ENCODE assay signal across 18 mouse cellular contexts in genomic region chr1:153031954-153032353, GRCm38 (mm10).
DNase-seq lines count a peak whose midpoint lies in the region; ATAC-seq and TF ChIP-seq lines count a peak whose summit lies in the region.
"Had no signal": no experiment of that assay in that cellular context is flagged by ENCODE, and none has a peak within 500 bp of the region (broad histone marks: within the 10 kb centered on the region; RNA-seq: fewer than 3 reads in every experiment).

No protein-coding gene starts in this region.

- no peak for TF ChIP-seq CTCF in hindbrain, postnatal 0 days (IDR thresholded peaks at IDR 0.05; ENCODE audit: low read depth)

- H3K9me3 ChIP-seq in hindbrain, embryonic 10.5 days = no peaks in the 10 kb centered on the region
- 0 out of 2 replicates have a peak, but pooled peaks cover 2% of the 10 kb centered on the region for H3K9me3 ChIP-seq in hindbrain, postnatal 0 days (ENCODE audit: low read length)
- H3K9me3 ChIP-seq in hindbrain, embryonic 14.5 days (ENCODE audit: control insufficient read depth, low read length) = no peaks in the 10 kb centered on the region
- no peaks in the 10 kb centered on the region for H3K9me3 ChIP-seq in neural tube, embryonic 15.5 days (replicated peaks)
- H3K9me3 ChIP-seq: heart, embryonic 10.5 days had no signal

- H3K4me1 ChIP-seq in hindbrain, embryonic 10.5 days (replicated peaks) = peaks cover 62% of the 10 kb centered on the region
- H3K4me1 ChIP-seq in hindbrain, postnatal 0 days (ENCODE audit: insufficient read depth, low read length) = 0 out of 2 replicates have a peak, but pooled peaks cover 9% of the 10 kb centered on the region
- H3K4me1 ChIP-seq in hindbrain, embryonic 14.5 days (replicated peaks; ENCODE audit: control insufficient read depth, insufficient read depth, low read length) = peaks cover 39% of the 10 kb centered on the region
- peaks cover 37% of the 10 kb centered on the region for H3K4me1 ChIP-seq in neural tube, embryonic 15.5 days
- H3K4me1 ChIP-seq: megakaryocyte, embryonic 14.5 days had no signal

- no peaks in the 10 kb centered on the region for H3K36me3 ChIP-seq in hindbrain, embryonic 10.5 days
- H3K36me3 ChIP-seq in hindbrain, postnatal 0 days (ENCODE audit: insufficient read depth, low read length) = no peaks in the 10 kb centered on the region
- H3K36me3 ChIP-seq in hindbrain, embryonic 14.5 days (replicated peaks; ENCODE audit: control insufficient read depth, insufficient read depth) = no peaks in the 10 kb centered on the region
- no peaks in the 10 kb centered on the region for H3K36me3 ChIP-seq in neural tube, embryonic 15.5 days
- H3K36me3 ChIP-seq: heart, embryonic 10.5 days had no signal

- ATAC-seq in hindbrain, postnatal 0 days = no peak
- no peak for ATAC-seq in hindbrain, embryonic 14.5 days (ENCODE audit: low FRiP score)
- ATAC-seq in neural tube, embryonic 15.5 days (ENCODE audit: low FRiP score) = no peak
- ATAC-seq: CD4-positive, CD25-positive, alpha-beta regulatory T cell, adult 4 months; forebrain, postnatal 0 days; lung, postnatal 0 days had no signal

- H3K4me2 ChIP-seq in hindbrain, postnatal 0 days (ENCODE audit: low read depth, low read length) = no peak overlapping the region
- H3K4me2 ChIP-seq in hindbrain, embryonic 14.5 days (replicated peaks) = peak overlapping the region; percentile 23
- H3K4me2 ChIP-seq in neural tube, embryonic 15.5 days = peak overlapping the region; percentile 29

- WGBS in hindbrain, embryonic 10.5 days = 63% methylated on average over 12 of the region's 12 CpGs
- 61% methylated on average over 12 of the region's 12 CpGs for WGBS in hindbrain, postnatal 0 days
- 58% methylated on average over 12 of the region's 12 CpGs for WGBS in hindbrain, embryonic 14.5 days
- 63% methylated on average over 12 of the region's 12 CpGs for WGBS in neural tube, embryonic 15.5 days

- peak overlapping the region; percentile 69; the same call in 1 of the 2 replicates for H3K27ac ChIP-seq in hindbrain, embryonic 10.5 days
- no peak overlapping the region for H3K27ac ChIP-seq in hindbrain, postnatal 0 days
- H3K27ac ChIP-seq in hindbrain, embryonic 14.5 days = no peak overlapping the region
- H3K27ac ChIP-seq in neural tube, embryonic 15.5 days (replicated peaks) = no peak overlapping the region
- H3K27ac ChIP-seq: kidney, postnatal 0 days had no signal

- H3K4me3 ChIP-seq in hindbrain, embryonic 10.5 days = no peak overlapping the region
- no peak overlapping the region for H3K4me3 ChIP-seq in hindbrain, postnatal 0 days (ENCODE audit: low read length)
- no peak overlapping the region for H3K4me3 ChIP-seq in hindbrain, embryonic 14.5 days (replicated peaks; ENCODE audit: low read length)
- 0 out of 2 replicates have a peak overlapping the region, but pooled peaks have one; percentile 10 for H3K4me3 ChIP-seq in neural tube, embryonic 15.5 days (replicated peaks)
- H3K4me3 ChIP-seq: heart, embryonic 10.5 days; megakaryocyte, embryonic 14.5 days had no signal

- DNase-seq in hindbrain, embryonic 10.5 days (ENCODE audit: low spot score) = no peak
- no peak for DNase-seq in hindbrain, postnatal 0 days (ENCODE audit: low spot score)
- peak; percentile 55 for DNase-seq in ZHBTc4 (ENCODE audit: low read depth, low spot score)
- DNase-seq in hindbrain, embryonic 14.5 days (ENCODE audit: low spot score) = no peak
- DNase-seq in right cerebral cortex, postnatal 10 days (ENCODE audit: low spot score in 2 of 2) = no peak
- no peak for DNase-seq in adrenal gland, postnatal 14 days
- DNase-seq: adrenal gland, adult 2 months; cerebellum, adult 8-10 months; forebrain, postnatal 0 days; gastrocnemius, postnatal 36 days; kidney, adult 18-20 months; liver had no signal

- H3K9ac ChIP-seq in hindbrain, postnatal 0 days (replicated peaks; ENCODE audit: low read length) = no peak overlapping the region
- H3K9ac ChIP-seq in hindbrain, embryonic 14.5 days = 0 out of 2 replicates have a peak overlapping the region, but pooled peaks have one; percentile 13
- H3K9ac ChIP-seq in neural tube, embryonic 15.5 days (replicated peaks) = no peak overlapping the region
- H3K9ac ChIP-seq: forebrain, postnatal 0 days had no signal

- no peaks in the 10 kb centered on the region for H3K27me3 ChIP-seq in hindbrain, embryonic 10.5 days (ENCODE audit: insufficient read depth, poor library complexity, severe bottlenecking)
- no peaks in the 10 kb centered on the region for H3K27me3 ChIP-seq in hindbrain, postnatal 0 days (ENCODE audit: insufficient read depth, low read length)
- H3K27me3 ChIP-seq in hindbrain, embryonic 14.5 days (ENCODE audit: control insufficient read depth, insufficient read depth, low read length) = no peaks in the 10 kb centered on the region
- H3K27me3 ChIP-seq in neural tube, embryonic 15.5 days (replicated peaks) = no peaks in the 10 kb centered on the region
